Mouse (Mus musculus) left cerebral cortex, adult 8-10 months (tissue): ENCODE results near the gene Itprid2. TPM values are rescaled to one million over a fixed set of nuclear protein-coding genes. Genes with fewer than 3 reads are reported as not detected.

Source experiments
- DNase-seq, 2 experiments: peaks; one replicate each; pipeline ENCODE4 v3.0.0; 2022; ENCODE audit warnings: low spot score in 2 of 2
- total RNA-seq, 4 experiments: library from RNA; stranded (reverse); gene quantifications; 2 replicates each; pipeline ENCODE4 v1.2.4; 2022

Itprid2 gene
- total RNA-seq, 4 experiments from 2014 or later, result 40.6 to 44.6 (median 42.8) TPM

- DNase-seq, result no peak
Observed at GRCm38 (mm10) chr2:79647728-79648127, 12.6 kb downstream of the Itprid2 start.

GRCm38 (mm10) chr2:79651185-79651584 lies 16.0 kb downstream of the Itprid2 start:
- DNase-seq, result no peak

GRCm38 (mm10) chr2:79651701-79652100 lies 16.5 kb downstream of the Itprid2 start:
- no peak for DNase-seq

GRCm38 (mm10) chr2:79652502-79652901 lies 17.4 kb downstream of the Itprid2 start:
- no peak for DNase-seq

- no peak for DNase-seq
Observed at GRCm38 (mm10) chr2:79653093-79653808, 18.1 kb downstream of the Itprid2 start.

GRCm38 (mm10) chr2:79653809-79654164 lies 18.6 kb downstream of the Itprid2 start:
- no peak for DNase-seq

- DNase-seq, result no peak
Observed at GRCm38 (mm10) chr2:79657062-79657461, 21.9 kb downstream of the Itprid2 start.

- no peak for DNase-seq
Observed at GRCm38 (mm10) chr2:79660417-79661185, 25.4 kb downstream of the Itprid2 start.

- DNase-seq, result no peak
Observed at GRCm38 (mm10) chr2:79661486-79662104, 26.4 kb downstream of the Itprid2 start.

- no peak for DNase-seq
Observed at GRCm38 (mm10) chr2:79664532-79665286, 29.6 kb downstream of the Itprid2 start.

GRCm38 (mm10) chr2:79665492-79665891 lies 30.3 kb downstream of the Itprid2 start:
- DNase-seq, result no peak

GRCm38 (mm10) chr2:79675266-79675665 lies 40.1 kb downstream of the Itprid2 start:
- no peak for DNase-seq

- no peak for DNase-seq
Observed at GRCm38 (mm10) chr2:79677663-79678257, 42.6 kb downstream of the Itprid2 start.

- no peak for DNase-seq
Observed at GRCm38 (mm10) chr2:79681672-79682071, 46.5 kb downstream of the Itprid2 start.

- no peak for DNase-seq
Observed at GRCm38 (mm10) chr2:79683258-79683657, 48.1 kb downstream of the Itprid2 start.

GRCm38 (mm10) chr2:79690838-79691237 lies 55.7 kb downstream of the Itprid2 start:
- DNase-seq, result no peak

GRCm38 (mm10) chr2:79695190-79695589 lies 60.0 kb downstream of the Itprid2 start:
- no peak for DNase-seq

GRCm38 (mm10) chr2:79695939-79696338 lies 60.8 kb downstream of the Itprid2 start:
- DNase-seq, result no peak

- no peak for DNase-seq
Observed at GRCm38 (mm10) chr2:79696478-79697230, 61.5 kb downstream of the Itprid2 start.

- no peak for DNase-seq
Observed at GRCm38 (mm10) chr2:79698166-79698565, 63.0 kb downstream of the Itprid2 start.
